Mouse (Mus musculus) limb, embryonic 15.5 days (tissue): ENCODE results near the gene Tns3. TPM values are rescaled to one million over a fixed set of nuclear protein-coding genes. Genes with fewer than 3 reads are reported as not detected.
A peak's percentile ranks its signal among the peaks of the same experiment; 100 is the strongest.

Source experiments
- ATAC-seq: fragments of 200-750 bp; cut with Nextera tagmentation; 2 replicates; pipeline ENCODE4 v1.8.0; 2017; ENCODE audit warnings: low read depth, moderate TSS enrichment; ENCODE audit not compliant: insufficient number of reproducible peaks, low FRiP score, low TSS enrichment
- H3K27ac ChIP-seq: fragments of 300-500 bp; sonication (generic); 2 replicates; pipeline ENCODE4 v1.5.1; 2015; ENCODE audit warnings: moderate library complexity, mild to moderate bottlenecking, inconsistent platforms
- H3K27me3 ChIP-seq: fragments of 300-500 bp; sonication (generic); 2 replicates; pipeline ENCODE4 v1.6.1; 2015; ENCODE audit warnings: inconsistent platforms
- H3K36me3 ChIP-seq: fragments of 300-500 bp; sonication (generic); 2 replicates; pipeline ENCODE4 v1.6.1; 2015; ENCODE audit warnings: inconsistent platforms
- H3K4me1 ChIP-seq: fragments of 300-500 bp; sonication (generic); 2 replicates; pipeline ENCODE4 v1.6.1; 2015; ENCODE audit warnings: inconsistent platforms
- H3K4me2 ChIP-seq: fragments of 300-500 bp; sonication (generic); 2 replicates; pipeline ENCODE4 v1.6.1; 2015; ENCODE audit warnings: mild to moderate bottlenecking, inconsistent platforms
- H3K4me3 ChIP-seq: fragments of 300-500 bp; sonication (generic); 2 replicates; pipeline ENCODE4 v1.5.1; 2015; ENCODE audit warnings: mild to moderate bottlenecking, inconsistent platforms
- H3K9ac ChIP-seq: fragments of 300-500 bp; sonication (generic); 2 replicates; pipeline ENCODE4 v1.6.1; 2015; ENCODE audit warnings: inconsistent platforms
- H3K9me3 ChIP-seq: fragments of 300-500 bp; sonication (generic); 2 replicates; pipeline ENCODE4 v1.6.1; 2016; ENCODE audit warnings: inconsistent platforms
- WGBS: fragments of 180-500 bp; shearing (Covaris S2); methylation state at CpG from one replicate; pipeline ENCODE4 v1.1.7; 2015; 5-methylcytosine and 5-hydroxymethylcytosine counted together
- polyA plus RNA-seq: library from polyadenylated mRNA; unstranded; fragments of >200 nt; fragmentation: Nextera tagmentation; extraction: Ambion mirVana; gene quantifications from 2 replicates; pipeline ENCODE4 v1.2.1, GENCODE M21; 2015

The Tns3 gene
- polyA plus RNA-seq, result 26.8 and 31.6 TPM in 2 replicates

GRCm38 (mm10) chr11:8664393-8664743 lies at the start of gene Tns3:
TSS of gene Tns3 (minus strand) at chr11:8664535.
- WGBS, result under 1% methylated on average over 37 of the region's 37 CpGs
- Histone ChIP-seq H3K4me1 (peaks cover 48% of the 10 kb centered on the region), H3K9me3 (no peaks in the 10 kb centered on the region), H3K4me3 (peak within 1 kb of the TSS; percentile 79), H3K9ac (peak within 1 kb of the TSS; percentile 91), H3K36me3 (no peaks in the 10 kb centered on the region), H3K27ac (peak within 1 kb of the TSS; percentile 94), H3K4me2 (peak within 1 kb of the TSS; percentile 66), H3K27me3 (no peaks in the 10 kb centered on the region)
- ATAC-seq, result peak; percentile 48; the same call in 1 of the 2 replicates

DNA sequence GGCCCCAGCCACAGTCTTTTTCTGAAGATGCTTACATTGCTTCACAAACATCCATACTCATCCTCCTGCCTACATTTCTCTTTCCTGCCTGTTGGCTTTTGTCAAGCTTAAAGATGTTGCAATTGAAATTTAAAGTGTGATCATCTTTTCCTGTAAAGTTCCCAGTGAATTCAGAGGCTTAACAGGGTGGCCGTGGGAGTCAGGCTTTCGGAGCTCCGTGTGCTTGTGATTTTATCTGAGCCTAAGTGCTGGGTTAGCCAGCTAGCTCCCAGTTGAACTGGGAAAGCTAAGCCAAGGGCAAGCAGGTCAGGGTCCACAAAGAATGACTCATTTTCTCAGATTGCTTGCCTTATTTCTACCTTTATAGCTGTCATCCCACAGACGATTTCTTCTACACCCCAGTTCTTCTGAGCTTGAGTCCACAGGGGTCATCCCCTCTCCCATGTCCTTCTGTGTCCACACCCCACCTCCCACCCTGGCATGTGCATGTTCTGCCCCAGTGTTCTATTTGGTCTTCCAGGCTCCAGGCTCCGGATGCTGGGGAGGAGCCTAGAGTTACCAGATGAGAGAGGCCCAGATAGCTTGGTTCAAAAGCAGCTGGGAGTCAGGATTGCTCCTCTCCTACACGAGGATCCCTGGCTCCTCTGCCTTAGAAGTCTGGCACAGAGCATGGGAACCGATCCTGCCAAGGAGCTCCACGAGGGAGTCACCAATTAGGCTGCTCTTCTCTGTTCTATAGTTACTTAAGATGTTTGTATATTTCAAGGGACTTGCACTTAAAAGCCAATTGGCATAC lies 42.1 kb upstream of the Tns3 start:
- Histone ChIP-seq H3K27me3 (no peaks in the 10 kb centered on the region), H3K27ac (no peak overlapping the region), H3K4me1 (peaks cover 13% of the 10 kb centered on the region; the same call in 1 of the 2 replicates), H3K36me3 (no peaks in the 10 kb centered on the region), H3K4me3 (no peak overlapping the region), H3K9me3 (no peaks in the 10 kb centered on the region), H3K4me2 (no peak overlapping the region), H3K9ac (no peak overlapping the region)
- ATAC-seq, result no peak
- 58% methylated on average over 8 of the region's 8 CpGs for WGBS

DNA sequence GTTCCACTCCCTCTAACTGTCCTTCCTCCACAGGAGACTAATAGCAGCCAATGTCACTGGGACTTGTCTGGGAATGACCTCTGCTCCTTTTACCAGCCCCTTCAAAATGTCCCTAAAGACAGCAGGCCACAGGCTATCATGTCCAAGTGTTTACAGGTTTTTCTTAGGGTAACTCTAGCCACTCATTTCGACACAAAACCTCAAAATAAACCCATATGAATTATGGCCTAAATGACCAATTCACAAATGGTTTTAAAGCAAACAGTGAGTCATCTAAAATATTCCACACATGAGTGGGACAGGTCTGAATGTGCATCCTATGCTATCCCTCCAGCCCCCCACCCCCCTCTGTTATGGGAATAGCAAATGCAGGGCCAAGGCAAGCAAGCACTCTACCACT lies 40.8 kb upstream of the Tns3 start:
- ATAC-seq, result no peak
- Histone ChIP-seq H3K27ac (no peak overlapping the region), H3K4me1 (peaks cover 19% of the 10 kb centered on the region; the same call in 1 of the 2 replicates), H3K9ac (no peak overlapping the region), H3K27me3 (no peaks in the 10 kb centered on the region), H3K4me2 (no peak overlapping the region), H3K36me3 (no peaks in the 10 kb centered on the region), H3K4me3 (no peak overlapping the region), H3K9me3 (no peaks in the 10 kb centered on the region)
- WGBS, result 81% methylated on average over 1 of the region's 1 CpGs

GRCm38 (mm10) chr11:8703876-8704275 lies 39.5 kb upstream of the Tns3 start:
- no peaks in the 10 kb centered on the region for H3K9me3 ChIP-seq
- no peak overlapping the region for H3K9ac ChIP-seq
- no peaks in the 10 kb centered on the region for H3K36me3 ChIP-seq
- peaks cover 19% of the 10 kb centered on the region; the same call in 1 of the 2 replicates for H3K4me1 ChIP-seq
- ATAC-seq, result no peak
- no peak overlapping the region for H3K4me2 ChIP-seq
- WGBS, result 47% methylated on average over 6 of the region's 6 CpGs
- no peaks in the 10 kb centered on the region for H3K27me3 ChIP-seq
- peak overlapping the region; percentile 17 for H3K27ac ChIP-seq
- no peak overlapping the region for H3K4me3 ChIP-seq

DNA sequence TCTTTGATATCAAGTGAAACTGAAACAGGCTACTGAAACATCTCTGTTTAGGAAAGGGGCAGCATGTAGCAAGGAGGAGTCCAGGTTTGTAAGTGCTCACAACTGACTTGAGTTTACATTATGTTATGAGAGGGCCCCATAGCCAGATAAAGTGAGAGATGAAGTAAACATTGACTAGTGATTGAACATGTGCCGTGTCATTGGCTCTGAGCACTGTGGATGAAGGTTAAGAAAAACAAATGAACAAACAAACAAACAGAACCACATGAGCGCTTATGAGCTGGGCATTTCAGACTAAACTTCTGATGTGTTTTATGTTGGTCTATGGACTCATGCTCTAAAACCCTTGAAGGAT lies 38.2 kb upstream of the Tns3 start:
- WGBS, result 90% methylated on average over 2 of the region's 2 CpGs
- no peaks in the 10 kb centered on the region for H3K36me3 ChIP-seq
- no peak overlapping the region for H3K4me2 ChIP-seq
- H3K27me3 ChIP-seq, result no peaks in the 10 kb centered on the region
- no peak overlapping the region for H3K4me3 ChIP-seq
- H3K4me1 ChIP-seq, result 0 out of 2 replicates have a peak, but pooled peaks cover 14% of the 10 kb centered on the region
- no peaks in the 10 kb centered on the region for H3K9me3 ChIP-seq
- no peak overlapping the region for H3K9ac ChIP-seq
- no peak overlapping the region for H3K27ac ChIP-seq
- ATAC-seq, result no peak

- no peak overlapping the region for H3K9ac ChIP-seq
- H3K36me3 ChIP-seq, result no peaks in the 10 kb centered on the region
- no peak overlapping the region for H3K4me2 ChIP-seq
- H3K4me3 ChIP-seq, result no peak overlapping the region
- no peak overlapping the region for H3K27ac ChIP-seq
- H3K4me1 ChIP-seq, result 0 out of 2 replicates have a peak, but pooled peaks cover 14% of the 10 kb centered on the region
- H3K9me3 ChIP-seq, result no peaks in the 10 kb centered on the region
- 55% methylated on average over 10 of the region's 10 CpGs for WGBS
- no peak for ATAC-seq
- no peaks in the 10 kb centered on the region for H3K27me3 ChIP-seq
These were observed 37.7 kb upstream of the Tns3 start for GRCm38 (mm10) chr11:8701845-8702531.

GRCm38 (mm10) chr11:8701400-8701799 lies 37.1 kb upstream of the Tns3 start:
- 68% methylated on average over 3 of the region's 3 CpGs for WGBS
- H3K27ac ChIP-seq, result no peak overlapping the region

GRCm38 (mm10) chr11:8700641-8701221 lies 36.4 kb upstream of the Tns3 start:
- H3K9ac ChIP-seq, result no peak overlapping the region
- no peak overlapping the region for H3K4me2 ChIP-seq
- no peak overlapping the region; the same call in 1 of the 2 replicates for H3K27ac ChIP-seq
- WGBS, result 65% methylated on average over 8 of the region's 8 CpGs
- no peak for ATAC-seq
- no peaks in the 10 kb centered on the region for H3K27me3 ChIP-seq
- no peak overlapping the region for H3K4me3 ChIP-seq
- no peaks in the 10 kb centered on the region for H3K9me3 ChIP-seq
- 0 out of 2 replicates have a peak, but pooled peaks cover 10% of the 10 kb centered on the region for H3K4me1 ChIP-seq
- H3K36me3 ChIP-seq, result no peaks in the 10 kb centered on the region

More at GRCm38 (mm10) chr11:8701400-8701799, 37.1 kb upstream of the Tns3 start:
- no peak overlapping the region for H3K9ac ChIP-seq
- no peaks in the 10 kb centered on the region for H3K9me3 ChIP-seq
- H3K27me3 ChIP-seq, result no peaks in the 10 kb centered on the region
- no peak overlapping the region for H3K4me3 ChIP-seq
- ATAC-seq, result no peak
- no peak overlapping the region for H3K4me2 ChIP-seq
- 0 out of 2 replicates have a peak, but pooled peaks cover 11% of the 10 kb centered on the region for H3K4me1 ChIP-seq
- no peaks in the 10 kb centered on the region for H3K36me3 ChIP-seq

DNA sequence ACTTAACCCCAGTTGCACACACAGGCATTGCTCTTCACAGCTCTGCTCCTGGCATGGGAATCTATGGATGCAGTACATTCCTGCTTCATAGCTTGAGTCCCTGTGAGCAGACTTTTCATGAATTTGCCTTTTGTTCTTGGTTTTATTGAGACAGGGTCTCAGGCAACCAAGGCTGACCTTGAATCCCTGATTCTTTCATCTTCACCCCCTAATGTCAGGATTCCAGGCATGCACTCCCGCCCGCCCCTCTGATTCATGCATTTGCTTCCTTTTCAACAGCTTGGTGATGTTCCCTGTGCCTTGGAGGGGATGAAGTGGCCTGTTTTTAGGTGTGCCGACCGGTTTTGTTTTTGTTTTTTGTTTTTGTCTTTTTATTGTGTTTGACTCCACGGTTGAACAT lies 35.4 kb upstream of the Tns3 start:
- 0 out of 2 replicates have a peak, but pooled peaks cover 10% of the 10 kb centered on the region for H3K4me1 ChIP-seq
- no peaks in the 10 kb centered on the region for H3K9me3 ChIP-seq
- H3K4me2 ChIP-seq, result no peak overlapping the region
- H3K4me3 ChIP-seq, result no peak overlapping the region
- no peaks in the 10 kb centered on the region for H3K27me3 ChIP-seq
- no peaks in the 10 kb centered on the region for H3K36me3 ChIP-seq
- no peak overlapping the region for H3K27ac ChIP-seq
- no peak for ATAC-seq
- no peak overlapping the region for H3K9ac ChIP-seq
- 78% methylated on average over 5 of the region's 5 CpGs for WGBS

- Histone ChIP-seq H3K4me3 (no peak overlapping the region), H3K4me1 (peaks cover 22% of the 10 kb centered on the region), H3K9me3 (no peaks in the 10 kb centered on the region), H3K27me3 (no peaks in the 10 kb centered on the region), H3K4me2 (no peak overlapping the region), H3K36me3 (no peaks in the 10 kb centered on the region), H3K9ac (no peak overlapping the region), H3K27ac (no peak overlapping the region)
- WGBS, result 79% methylated on average over 3 of the region's 3 CpGs
- no peak for ATAC-seq
These were observed 33.3 kb upstream of the Tns3 start for GRCm38 (mm10) chr11:8697670-8698069.

DNA sequence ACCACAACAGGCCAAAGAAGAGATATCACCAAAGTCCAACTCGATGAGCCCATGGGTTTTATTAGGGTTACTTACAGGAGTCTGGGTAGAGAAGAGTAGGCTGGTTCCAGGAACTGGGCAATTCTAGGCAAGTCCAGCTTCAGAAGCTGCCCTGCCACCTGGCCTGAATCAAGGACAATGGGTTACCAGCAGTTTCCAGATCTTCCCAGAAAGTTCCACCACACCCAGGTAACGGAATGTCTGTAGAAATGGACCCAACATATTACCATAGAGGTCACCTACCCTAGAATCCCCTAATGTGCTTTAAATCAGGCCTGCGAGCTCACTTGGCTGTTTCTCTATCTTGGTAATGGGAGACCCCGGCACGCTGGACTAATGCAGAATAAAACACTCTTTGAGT lies 29.8 kb upstream of the Tns3 start:
- 95% methylated on average over 5 of the region's 5 CpGs for WGBS
- peak overlapping the region; percentile 81; the same call in 1 of the 2 replicates for H3K27ac ChIP-seq
- no peak overlapping the region for H3K9ac ChIP-seq
- no peaks in the 10 kb centered on the region for H3K27me3 ChIP-seq
- H3K36me3 ChIP-seq, result no peaks in the 10 kb centered on the region
- peaks cover 30% of the 10 kb centered on the region for H3K4me1 ChIP-seq
- no peak for ATAC-seq
- H3K9me3 ChIP-seq, result no peaks in the 10 kb centered on the region
- no peak overlapping the region for H3K4me2 ChIP-seq
- no peak overlapping the region for H3K4me3 ChIP-seq
